Mouse (Mus musculus): ENCODE measurements around the gene Rara.
"Not testable (repeated sequence)": the region's sequence is repeated elsewhere in the genome, so short reads cannot be mapped to it uniquely, and the experiment has no call there.

Rara gene

GRCm38 (mm10) chr11:98927438-98928076 is at the start of gene Rara:
Rara (plus strand) TSS chr11:98927818.
- no peak for DNase-seq (ENCODE audit: low read depth, low spot score)

GRCm38 (mm10) chr11:98887703-98888102 is 39.9 kb upstream of the Rara start:
- DNase-seq (ENCODE audit: low read depth, low spot score) = no peak

GRCm38 (mm10) chr11:98889077-98889476 is 38.5 kb upstream of the Rara start:
- DNase-seq (ENCODE audit: low read depth, low spot score) = no peak

- no peak for DNase-seq (ENCODE audit: low read depth, low spot score)
Measured at GRCm38 (mm10) chr11:98889977-98890376, 37.6 kb upstream of the Rara start.

GRCm38 (mm10) chr11:98892426-98892825 is 35.2 kb upstream of the Rara start:
- DNase-seq (ENCODE audit: low read depth, low spot score) = no peak

GRCm38 (mm10) chr11:98900529-98901125 is 27.0 kb upstream of the Rara start:
- DNase-seq (ENCODE audit: low read depth, low spot score) = no peak

- DNase-seq (ENCODE audit: low read depth, low spot score) = no peak
Measured at GRCm38 (mm10) chr11:98902621-98903245, 24.9 kb upstream of the Rara start.

GRCm38 (mm10) chr11:98904577-98904976 is 23.0 kb upstream of the Rara start:
- DNase-seq (ENCODE audit: low read depth, low spot score) = no peak

- no peak for DNase-seq (ENCODE audit: low read depth, low spot score)
Measured at GRCm38 (mm10) chr11:98905033-98905432, 22.6 kb upstream of the Rara start.

GRCm38 (mm10) chr11:98905583-98905982 is 22.0 kb upstream of the Rara start:
- DNase-seq (ENCODE audit: low read depth, low spot score) = no peak

- no peak for DNase-seq (ENCODE audit: low read depth, low spot score)
Measured at GRCm38 (mm10) chr11:98907063-98907436, 20.6 kb upstream of the Rara start.

- peak; percentile 97 for DNase-seq (ENCODE audit: low read depth, low spot score)
Measured at GRCm38 (mm10) chr11:98907437-98908173, 20.0 kb upstream of the Rara start, which contains the start of gene Cdc6. Cdc6 (plus strand) TSS chr11:98907801.

GRCm38 (mm10) chr11:98909654-98910053 is 18.0 kb upstream of the Rara start:
- peak; percentile 63 for DNase-seq (ENCODE audit: low read depth, low spot score)

GRCm38 (mm10) chr11:98910415-98910814 is 17.2 kb upstream of the Rara start:
- DNase-seq (ENCODE audit: low read depth, low spot score) = no peak

GRCm38 (mm10) chr11:98911498-98911897 is 16.1 kb upstream of the Rara start:
- no peak for DNase-seq (ENCODE audit: low read depth, low spot score)

GRCm38 (mm10) chr11:98914196-98914595 is 13.4 kb upstream of the Rara start:
- DNase-seq (ENCODE audit: low read depth, low spot score) = no peak

- not testable (repeated sequence) for DNase-seq (ENCODE audit: low read depth, low spot score)
Measured at GRCm38 (mm10) chr11:98916376-98916775, 11.2 kb upstream of the Rara start.

GRCm38 (mm10) chr11:98917428-98918005 is 10.1 kb upstream of the Rara start:
- DNase-seq (ENCODE audit: low read depth, low spot score) = no peak

- DNase-seq (ENCODE audit: low read depth, low spot score) = no peak
Measured at GRCm38 (mm10) chr11:98918231-98918630, 9.4 kb upstream of the Rara start.

- DNase-seq (ENCODE audit: low read depth, low spot score) = no peak
Measured at GRCm38 (mm10) chr11:98919009-98919408, 8.6 kb upstream of the Rara start.

- DNase-seq (ENCODE audit: low read depth, low spot score) = not testable (repeated sequence)
Measured at GRCm38 (mm10) chr11:98921813-98922212, 5.8 kb upstream of the Rara start.

- DNase-seq (ENCODE audit: low read depth, low spot score) = not testable (repeated sequence)
Measured at GRCm38 (mm10) chr11:98922307-98922706, 5.3 kb upstream of the Rara start.

Data from c-Kit-negative CD71-positive TER-119-positive erythroid progenitor cells, embryonic 14.5 days (primary cell).